Mouse (Mus musculus): ENCODE results near the gene Csrp1.

Csrp1 gene

GRCm38 (mm10) chr1:135698451-135698921 is 21.4 kb upstream of the Csrp1 start:
- DNase-seq: no peak

- peak; percentile 68 for DNase-seq
Measured at GRCm38 (mm10) chr1:135698996-135699705, 20.7 kb upstream of the Csrp1 start.

GRCm38 (mm10) chr1:135699892-135700291 is 20.0 kb upstream of the Csrp1 start:
- no peak for DNase-seq

GRCm38 (mm10) chr1:135700605-135701004 is 19.3 kb upstream of the Csrp1 start:
- peak; percentile 50 for DNase-seq

- no peak for DNase-seq
Measured at GRCm38 (mm10) chr1:135701314-135701713, 18.5 kb upstream of the Csrp1 start.

- no peak for DNase-seq
Measured at GRCm38 (mm10) chr1:135702722-135703121, 17.1 kb upstream of the Csrp1 start.

GRCm38 (mm10) chr1:135704317-135704821 is 15.5 kb upstream of the Csrp1 start:
- DNase-seq: no peak

GRCm38 (mm10) chr1:135708369-135708768 is 11.5 kb upstream of the Csrp1 start:
- DNase-seq: no peak

GRCm38 (mm10) chr1:135711126-135711525 is 8.7 kb upstream of the Csrp1 start:
- no peak for DNase-seq

- no peak for DNase-seq
Measured at GRCm38 (mm10) chr1:135714028-135714815, 5.6 kb upstream of the Csrp1 start.

- no peak for DNase-seq
Measured at GRCm38 (mm10) chr1:135714901-135715609, 4.8 kb upstream of the Csrp1 start.

GRCm38 (mm10) chr1:135719486-135719885 is 375 bp upstream of the Csrp1 start:
- DNase-seq: peak; percentile 45

- DNase-seq: no peak
Measured at GRCm38 (mm10) chr1:135723016-135723415, 3.2 kb downstream of the Csrp1 start.

GRCm38 (mm10) chr1:135724134-135724533 is 4.3 kb downstream of the Csrp1 start:
- DNase-seq: no peak

- DNase-seq: no peak
Measured at GRCm38 (mm10) chr1:135725324-135725723, 5.5 kb downstream of the Csrp1 start.

- DNase-seq: no peak
Measured at GRCm38 (mm10) chr1:135725936-135726335, 6.1 kb downstream of the Csrp1 start.

- peak; percentile 89 for DNase-seq
Measured at GRCm38 (mm10) chr1:135728631-135729366, 8.9 kb downstream of the Csrp1 start.

- peak; percentile 87 for DNase-seq
Measured at GRCm38 (mm10) chr1:135729367-135729713, 9.5 kb downstream of the Csrp1 start.

- no peak for DNase-seq
Measured at GRCm38 (mm10) chr1:135729821-135730220, 10.0 kb downstream of the Csrp1 start.

GRCm38 (mm10) chr1:135730296-135730695 is 10.4 kb downstream of the Csrp1 start:
- no peak for DNase-seq

GRCm38 (mm10) chr1:135731393-135731792 is 11.5 kb downstream of the Csrp1 start:
- DNase-seq: no peak

GRCm38 (mm10) chr1:135731897-135732684 is 12.2 kb downstream of the Csrp1 start:
- DNase-seq: no peak

Data from layer of hippocampus, adult 9-11 months (tissue).